Mouse (Mus musculus): ENCODE results near the gene Rhox4g. TPM values are rescaled to one million over a fixed set of nuclear protein-coding genes. Genes with fewer than 3 reads are reported as not detected.
"Not testable (repeated sequence)": the region's sequence is repeated elsewhere in the genome, so short reads cannot be mapped to it uniquely, and the experiment has no call there.

Rhox4g gene
- not detected in 2 replicates for polyA plus RNA-seq (2012; rRNA removed)

DNA sequence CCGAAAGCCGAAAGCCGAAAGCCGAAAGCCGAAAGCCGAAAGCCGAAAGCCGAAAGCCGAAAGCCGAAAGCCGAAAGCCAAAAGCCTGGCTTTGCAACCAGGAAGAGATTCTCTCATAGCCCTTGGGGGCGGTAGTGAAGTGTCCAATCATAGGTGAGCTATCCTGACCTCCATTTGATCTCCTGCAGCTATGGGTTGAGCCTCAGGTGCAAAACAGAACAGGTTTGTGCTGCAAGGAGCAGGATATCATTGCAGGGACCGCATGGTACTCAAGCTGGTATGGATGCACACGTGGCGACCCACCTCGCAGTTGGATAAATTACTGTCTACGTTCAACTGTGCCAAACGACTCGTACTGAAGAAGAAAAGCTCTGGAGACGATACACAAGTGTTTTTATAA, at the start of gene Rhox4g:
TSS of gene Rhox4g (minus strand) at position 101 of the 400 bp plus-strand sequence.
- H3K27ac ChIP-seq (ENCODE audit: control insufficient read depth, insufficient read depth, low read depth, low read length); H3K4me1 ChIP-seq (ENCODE audit: control insufficient read depth, insufficient read depth, low read length); H3K27me3 ChIP-seq (ENCODE audit: control insufficient read depth, insufficient read depth, low read length); H3K36me3 ChIP-seq (ENCODE audit: control insufficient read depth, insufficient read depth, low read length); H3K4me3 ChIP-seq (ENCODE audit: control insufficient read depth, low read depth, low read length): not testable (repeated sequence)

DNA sequence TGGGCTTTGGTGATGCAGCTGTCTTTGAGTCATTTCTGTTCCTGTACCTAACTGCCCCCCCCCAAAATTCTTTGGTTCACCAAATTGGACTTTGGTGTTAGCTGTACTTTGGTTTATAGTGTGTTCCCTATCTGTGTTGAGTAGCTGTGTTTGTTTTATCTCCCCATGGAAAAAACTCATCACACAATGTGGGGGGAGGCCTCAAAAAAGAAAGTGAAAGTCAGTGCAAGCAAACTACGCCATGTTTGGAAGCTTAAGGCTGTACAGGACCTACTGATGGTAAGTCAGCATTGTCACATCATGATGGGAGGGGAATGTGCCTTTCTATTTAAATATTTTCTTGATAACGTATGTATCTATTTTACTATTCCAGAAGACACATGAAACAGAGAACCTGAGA, 41.1 kb upstream of the Rhox4g start:
- Histone ChIP-seq H3K4me1 (ENCODE audit: control insufficient read depth, insufficient read depth, low read length) (no peaks in the 10 kb centered on the region), H3K4me3 (ENCODE audit: control insufficient read depth, low read depth, low read length) (no peak overlapping the region), H3K36me3 (ENCODE audit: control insufficient read depth, insufficient read depth, low read length) (no peaks in the 10 kb centered on the region), H3K27ac (ENCODE audit: control insufficient read depth, insufficient read depth, low read depth, low read length) (no peak overlapping the region), H3K27me3 (ENCODE audit: control insufficient read depth, insufficient read depth, low read length) (no peaks in the 10 kb centered on the region)
- TF ChIP-seq CTCF (IDR thresholded peaks at IDR 0.05; ENCODE audit: control insufficient read depth, insufficient read depth, insufficient replicate concordance, low read depth, low read length) = no peak
- TF ChIP-seq POLR2A (IDR thresholded peaks at IDR 0.05; ENCODE audit: control insufficient read depth, low read depth, low read length) = no peak

DNA sequence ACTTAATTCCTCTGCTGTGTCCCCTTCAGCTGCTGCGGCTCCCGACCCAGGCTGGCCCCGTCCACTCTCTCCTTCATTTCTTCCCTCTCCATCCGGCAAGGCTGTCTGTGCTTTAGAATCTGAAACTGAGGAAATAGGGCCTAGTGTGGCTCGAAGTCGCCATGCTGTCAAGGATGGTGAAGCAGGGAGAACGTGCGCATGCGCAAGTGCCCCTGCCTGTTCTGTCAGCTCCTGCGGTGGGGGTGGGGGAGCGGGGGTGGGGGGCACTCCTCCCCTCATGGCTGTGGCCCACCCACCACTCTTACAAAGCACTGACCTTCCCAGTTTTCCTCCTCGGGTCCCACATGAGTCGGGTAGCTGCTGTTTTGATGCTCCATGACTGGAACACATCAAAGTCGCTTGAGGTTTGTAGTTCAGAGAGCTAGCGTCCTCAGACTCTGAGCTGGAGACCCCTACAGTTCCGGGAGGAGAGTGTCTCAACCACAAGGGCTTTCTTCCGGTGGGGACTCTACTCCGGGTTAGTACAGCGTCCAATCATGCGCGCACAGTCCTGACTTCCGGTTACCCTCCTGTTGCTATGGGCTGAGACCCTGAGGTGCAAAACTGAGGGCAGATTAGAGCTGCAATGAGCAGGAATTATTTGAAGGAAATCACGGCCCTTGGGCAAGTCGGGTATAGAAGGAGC, 32.0 kb upstream of the Rhox4g start:
- H3K27me3 ChIP-seq (ENCODE audit: control insufficient read depth, insufficient read depth, low read length) = no peaks in the 10 kb centered on the region
- no peaks in the 10 kb centered on the region for H3K36me3 ChIP-seq (ENCODE audit: control insufficient read depth, insufficient read depth, low read length)
- H3K4me1 ChIP-seq (ENCODE audit: control insufficient read depth, insufficient read depth, low read length) = no peaks in the 10 kb centered on the region
- no peak for TF ChIP-seq CTCF (IDR thresholded peaks at IDR 0.05; ENCODE audit: control insufficient read depth, insufficient read depth, insufficient replicate concordance, low read depth, low read length)
- no peak for TF ChIP-seq POLR2A (IDR thresholded peaks at IDR 0.05; ENCODE audit: control insufficient read depth, low read depth, low read length)
- H3K27ac ChIP-seq (ENCODE audit: control insufficient read depth, insufficient read depth, low read depth, low read length) = peak overlapping the region; percentile 43; the same call in 1 of the 2 replicates
- peak overlapping the region; percentile 68 for H3K4me3 ChIP-seq (ENCODE audit: control insufficient read depth, low read depth, low read length)

DNA sequence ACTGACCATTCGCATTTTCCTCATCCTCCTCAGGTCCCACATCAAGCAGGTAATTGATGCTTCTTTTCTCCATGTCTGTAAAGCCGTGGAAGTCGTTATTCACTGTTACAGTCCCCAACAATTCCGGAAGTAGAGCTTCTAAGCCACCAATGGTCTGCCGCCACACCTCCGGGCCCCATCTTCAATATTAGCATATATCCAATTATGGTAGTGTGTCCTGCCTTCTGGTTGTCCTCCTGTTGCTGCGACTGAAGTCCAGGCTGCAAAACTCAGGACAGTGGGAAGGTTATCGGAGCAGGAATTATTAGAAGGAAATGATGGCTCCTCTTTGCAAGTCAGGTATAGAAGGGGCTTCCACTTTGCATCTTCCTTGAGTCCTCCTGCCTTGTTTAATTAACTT, 22.1 kb upstream of the Rhox4g start, which contains the start of gene Rhox2h:
TSS of gene Rhox2h (minus strand) at position 101 of the 400 bp plus-strand sequence.
- not testable (repeated sequence) for H3K4me1 ChIP-seq (ENCODE audit: control insufficient read depth, insufficient read depth, low read length); H3K27me3 ChIP-seq (ENCODE audit: control insufficient read depth, insufficient read depth, low read length); H3K36me3 ChIP-seq (ENCODE audit: control insufficient read depth, insufficient read depth, low read length); H3K4me3 ChIP-seq (ENCODE audit: control insufficient read depth, low read depth, low read length); H3K27ac ChIP-seq (ENCODE audit: control insufficient read depth, insufficient read depth, low read depth, low read length)

DNA sequence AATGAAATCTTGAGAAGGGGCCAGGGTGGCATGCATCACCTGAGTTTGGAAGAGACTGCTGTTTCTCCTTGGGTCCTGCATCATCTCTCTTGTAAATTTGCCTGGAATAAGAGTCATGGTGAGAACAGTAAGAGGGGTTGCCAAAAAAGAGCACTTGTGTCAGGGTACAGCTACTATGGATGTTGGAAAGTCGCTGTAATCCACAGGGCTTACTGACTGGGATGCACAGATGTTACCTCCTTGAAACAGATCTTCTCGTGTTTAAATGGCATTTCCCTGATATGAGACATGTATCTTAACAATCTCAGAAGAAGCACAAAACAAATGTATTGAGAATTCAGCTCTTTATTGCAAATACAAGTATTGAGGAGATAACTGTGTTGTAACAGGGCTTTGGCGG, 17.5 kb upstream of the Rhox4g start, which contains the start of gene Rhox3h:
TSS of gene Rhox3h (minus strand) at position 101 of the 400 bp plus-strand sequence.
- H3K4me3 ChIP-seq (ENCODE audit: control insufficient read depth, low read depth, low read length); H3K27ac ChIP-seq (ENCODE audit: control insufficient read depth, insufficient read depth, low read depth, low read length); H3K4me1 ChIP-seq (ENCODE audit: control insufficient read depth, insufficient read depth, low read length); H3K36me3 ChIP-seq (ENCODE audit: control insufficient read depth, insufficient read depth, low read length); H3K27me3 ChIP-seq (ENCODE audit: control insufficient read depth, insufficient read depth, low read length): not testable (repeated sequence)

DNA sequence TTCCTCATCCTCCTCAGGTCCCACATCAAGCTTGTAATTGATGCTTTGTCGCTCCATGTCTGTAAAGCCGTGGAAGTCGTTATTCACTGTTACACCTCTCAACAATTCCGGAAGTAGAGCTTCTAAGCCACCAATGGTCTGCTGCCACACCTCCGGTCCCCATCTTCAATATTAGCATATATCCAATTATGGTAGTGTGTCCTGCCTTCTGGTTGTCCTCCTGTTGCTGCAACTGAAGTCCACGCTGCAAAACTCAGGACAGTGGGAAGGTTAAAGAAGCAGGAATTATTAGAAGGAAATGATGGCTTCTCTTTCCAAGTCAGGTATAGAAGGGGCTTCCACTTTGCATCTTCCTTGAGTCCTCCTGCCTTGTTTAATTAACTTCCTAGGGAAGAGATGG, 7.8 kb downstream of the Rhox4g start, which contains the start of gene Rhox2g:
TSS of gene Rhox2g (minus strand) at position 101 of the 400 bp plus-strand sequence.
- not testable (repeated sequence) for H3K36me3 ChIP-seq (ENCODE audit: control insufficient read depth, insufficient read depth, low read length); H3K4me1 ChIP-seq (ENCODE audit: control insufficient read depth, insufficient read depth, low read length); H3K27me3 ChIP-seq (ENCODE audit: control insufficient read depth, insufficient read depth, low read length); H3K27ac ChIP-seq (ENCODE audit: control insufficient read depth, insufficient read depth, low read depth, low read length)
- H3K4me3 ChIP-seq (ENCODE audit: control insufficient read depth, low read depth, low read length) = peak within 1 kb of the TSS; percentile 17; the same call in 1 of the 2 replicates

DNA sequence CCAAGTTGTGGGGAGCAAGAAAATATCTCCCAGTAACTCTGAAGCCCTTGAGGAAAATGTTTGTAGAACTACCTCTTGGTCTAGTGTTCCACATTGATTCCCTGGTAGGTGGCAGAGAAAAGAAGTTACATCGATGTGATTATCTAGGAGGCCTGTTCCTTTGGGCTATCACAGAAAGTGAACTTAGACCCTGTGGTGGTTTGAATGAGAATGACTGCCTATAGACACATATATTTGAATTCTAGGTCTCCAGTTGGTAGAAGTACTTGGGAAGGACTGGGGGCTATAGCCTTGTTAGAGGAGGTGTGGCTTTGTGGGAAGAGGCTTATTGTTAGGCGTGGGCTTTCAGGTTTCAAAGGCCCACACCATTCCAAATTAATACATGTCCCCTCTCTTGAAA, 22.6 kb downstream of the Rhox4g start, which contains the start of gene Rhox3g:
TSS of gene Rhox3g (minus strand) at position 101 of the 400 bp plus-strand sequence.
- not testable (repeated sequence) for H3K4me3 ChIP-seq (ENCODE audit: control insufficient read depth, low read depth, low read length); H3K4me1 ChIP-seq (ENCODE audit: control insufficient read depth, insufficient read depth, low read length); H3K27me3 ChIP-seq (ENCODE audit: control insufficient read depth, insufficient read depth, low read length); H3K36me3 ChIP-seq (ENCODE audit: control insufficient read depth, insufficient read depth, low read length); H3K27ac ChIP-seq (ENCODE audit: control insufficient read depth, insufficient read depth, low read depth, low read length)

DNA sequence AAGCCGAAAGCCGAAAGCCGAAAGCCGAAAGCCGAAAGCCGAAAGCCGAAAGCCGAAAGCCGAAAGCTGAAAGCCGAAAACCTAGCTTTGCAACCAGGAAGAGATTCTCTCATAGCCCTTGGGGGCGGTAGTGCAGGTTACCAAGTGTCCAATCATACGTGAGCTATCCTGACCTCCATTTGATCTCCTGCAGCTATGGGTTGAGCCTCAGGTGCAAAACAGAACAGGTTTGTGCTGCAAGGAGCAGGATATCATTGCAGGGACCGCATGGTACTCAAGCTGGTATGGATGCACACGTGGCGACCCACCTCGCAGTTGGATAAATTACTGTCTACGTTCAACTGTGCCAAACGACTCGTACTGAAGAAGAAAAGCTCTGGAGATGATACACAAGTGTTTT, 43.5 kb downstream of the Rhox4g start, which contains the start of gene Rhox4f:
TSS of gene Rhox4f (minus strand) at position 101 of the 400 bp plus-strand sequence.
- not testable (repeated sequence) for H3K4me3 ChIP-seq (ENCODE audit: control insufficient read depth, low read depth, low read length); H3K4me1 ChIP-seq (ENCODE audit: control insufficient read depth, insufficient read depth, low read length)

More for the DNA sequence above, 43.5 kb downstream of the Rhox4g start, which contains the start of gene Rhox4f:
- not testable (repeated sequence) for H3K36me3 ChIP-seq (ENCODE audit: control insufficient read depth, insufficient read depth, low read length); H3K27me3 ChIP-seq (ENCODE audit: control insufficient read depth, insufficient read depth, low read length); H3K27ac ChIP-seq (ENCODE audit: control insufficient read depth, insufficient read depth, low read depth, low read length)

Other genes with a start within 250 kb of the Rhox4g start
- 0.32 and 0.43 TPM in 2 replicates for gene Rhox2b, start 239.3 kb downstream of the Rhox4g start, polyA plus RNA-seq (2012; rRNA removed)
- gene Rhox4b, start 218.8 kb downstream of the Rhox4g start, polyA plus RNA-seq (2012; rRNA removed) = not detected in 2 replicates
- gene Rhox2c, start 197.6 kb downstream of the Rhox4g start, polyA plus RNA-seq (2012; rRNA removed) = 0.21 TPM in 1 of 2 replicates, not detected in the other
- 0.21 and 0.25 TPM in 2 replicates for gene Rhox3c, start 192.7 kb downstream of the Rhox4g start, polyA plus RNA-seq (2012; rRNA removed)
- not detected in 2 replicates for gene Rhox4c, start 171.0 kb downstream of the Rhox4g start, polyA plus RNA-seq (2012; rRNA removed)
- gene Rhox2d, start 157.9 kb downstream of the Rhox4g start, polyA plus RNA-seq (2012; rRNA removed) = 0.17 TPM in 1 of 2 replicates, not detected in the other
- gene Rhox4d, start 137.0 kb downstream of the Rhox4g start, polyA plus RNA-seq (2012; rRNA removed) = 0.19 TPM in 1 of 2 replicates, not detected in the other
- 0.19 and 0.31 TPM in 2 replicates for gene Rhox2e, start 120.9 kb downstream of the Rhox4g start, polyA plus RNA-seq (2012; rRNA removed)
- gene Rhox3e, start 109.3 kb downstream of the Rhox4g start, polyA plus RNA-seq (2012; rRNA removed) = not detected in 2 replicates
- not detected in 2 replicates for gene Rhox4e, start 93.9 kb downstream of the Rhox4g start, polyA plus RNA-seq (2012; rRNA removed)
- not detected in 2 replicates for gene Rhox2f, start 79.9 kb downstream of the Rhox4g start, polyA plus RNA-seq (2012; rRNA removed)
- gene Rhox3f, start 70.3 kb downstream of the Rhox4g start, polyA plus RNA-seq (2012; rRNA removed) = 0.23 and 0.32 TPM in 2 replicates
- gene Rhox4f, start 43.6 kb downstream of the Rhox4g start, polyA plus RNA-seq (2012; rRNA removed) = not detected in 2 replicates
- gene Rhox3g, start 22.7 kb downstream of the Rhox4g start, polyA plus RNA-seq (2012; rRNA removed) = 0.13 TPM in 1 of 2 replicates, not detected in the other
- not detected in 2 replicates for gene Rhox2g, start 7.9 kb downstream of the Rhox4g start, polyA plus RNA-seq (2012; rRNA removed)
- gene Rhox3h, start 17.4 kb upstream of the Rhox4g start, polyA plus RNA-seq (2012; rRNA removed) = 0.29 and 0.47 TPM in 2 replicates
- gene Rhox2h, start 21.9 kb upstream of the Rhox4g start, polyA plus RNA-seq (2012; rRNA removed) = not detected in 2 replicates
- 9.3 and 15.5 TPM in 2 replicates for gene Rhox5, start 153.5 kb upstream of the Rhox4g start, polyA plus RNA-seq (2012; rRNA removed)
- gene Rhox6, start 175.6 kb upstream of the Rhox4g start, polyA plus RNA-seq (2012; rRNA removed) = not detected in 2 replicates
- gene Rhox7a, start 180.4 kb upstream of the Rhox4g start, polyA plus RNA-seq (2012; rRNA removed) = not detected in 2 replicates
- 6.1 and 10.7 TPM in 2 replicates for gene Rhox8, start 227.6 kb upstream of the Rhox4g start, polyA plus RNA-seq (2012; rRNA removed)
- gene Rhox7b, start 245.9 kb upstream of the Rhox4g start, polyA plus RNA-seq (2012; rRNA removed) = 0.16 and 0.34 TPM in 2 replicates